Mouse (Mus musculus) brain, embryonic 14.5 days (tissue): ENCODE measurements at regions not wholly inside any gene's neighbourhood (a gene's known extent, or its start where the extent isn't known, plus 50 kb on each side); places are given as distances from the start of the nearest gene placed in this dataset.

Source experiments
- CTCF ChIP-seq: fragments of 200-500 bp; IDR thresholded peaks from 2 replicates; pipeline ENCODE4 v1.5.1; 2012; ENCODE audit warnings: inconsistent platforms, mild to moderate bottlenecking, moderate library complexity, borderline replicate concordance; ENCODE audit not compliant: insufficient read depth, insufficient read length; ENCODE audit errors: extremely low read depth
- POLR2A ChIP-seq: fragments of 200-500 bp; IDR thresholded peaks from 2 replicates; pipeline ENCODE4 v1.6.1; 2012; ENCODE audit warnings: mild to moderate bottlenecking, inconsistent platforms, borderline replicate concordance; ENCODE audit not compliant: poor library complexity, insufficient read depth, insufficient read length, severe bottlenecking; ENCODE audit errors: extremely low read depth

GRCm38 (mm10) chr11:25367111-25367510 lies 843.5 kb downstream of the 5730522E02Rik start:
- TF ChIP-seq CTCF (no peak), POLR2A (no peak)
